Mouse (Mus musculus): Measurements from ENCODE around the gene Mycn.

The Mycn gene

GRCm38 (mm10) chr12:12924446-12924845 is 17.3 kb downstream of the Mycn start:
- DNase-seq (ENCODE audit: extremely low spot score, low spot score) = no peak

- no peak for DNase-seq (ENCODE audit: extremely low spot score, low spot score)
Observed at GRCm38 (mm10) chr12:12920166-12921157, 21.3 kb downstream of the Mycn start.

GRCm38 (mm10) chr12:12916298-12916697 is 25.4 kb downstream of the Mycn start:
- no peak for DNase-seq (ENCODE audit: extremely low spot score, low spot score)

GRCm38 (mm10) chr12:12910356-12910979 is 31.2 kb downstream of the Mycn start:
- no peak for DNase-seq (ENCODE audit: extremely low spot score, low spot score)

- DNase-seq (ENCODE audit: extremely low spot score, low spot score) = no peak
Observed at GRCm38 (mm10) chr12:12909631-12910277, 32.0 kb downstream of the Mycn start.

GRCm38 (mm10) chr12:12906771-12907170 is 34.9 kb downstream of the Mycn start:
- no peak for DNase-seq (ENCODE audit: extremely low spot score, low spot score)

GRCm38 (mm10) chr12:12906321-12906720 is 35.4 kb downstream of the Mycn start:
- no peak for DNase-seq (ENCODE audit: extremely low spot score, low spot score)

GRCm38 (mm10) chr12:12905117-12905516 is 36.6 kb downstream of the Mycn start:
- DNase-seq (ENCODE audit: extremely low spot score, low spot score) = no peak

- peak; percentile 82 for DNase-seq (ENCODE audit: extremely low spot score, low spot score)
Observed at GRCm38 (mm10) chr12:12904512-12904953, 37.2 kb downstream of the Mycn start.

GRCm38 (mm10) chr12:12904086-12904485 is 37.6 kb downstream of the Mycn start:
- DNase-seq (ENCODE audit: extremely low spot score, low spot score) = no peak

- DNase-seq (ENCODE audit: extremely low spot score, low spot score) = no peak
Observed at GRCm38 (mm10) chr12:12902403-12902802, 39.3 kb downstream of the Mycn start.

- no peak for DNase-seq (ENCODE audit: extremely low spot score, low spot score)
Observed at GRCm38 (mm10) chr12:12898356-12899126, 43.2 kb downstream of the Mycn start.

- DNase-seq (ENCODE audit: extremely low spot score, low spot score) = no peak
Observed at GRCm38 (mm10) chr12:12893986-12894385, 47.7 kb downstream of the Mycn start.

GRCm38 (mm10) chr12:12886191-12886889 is 55.4 kb downstream of the Mycn start:
- DNase-seq (ENCODE audit: extremely low spot score, low spot score) = no peak
